ENCODE assay signal across 9 mouse cellular contexts in the genomic region with DNA sequence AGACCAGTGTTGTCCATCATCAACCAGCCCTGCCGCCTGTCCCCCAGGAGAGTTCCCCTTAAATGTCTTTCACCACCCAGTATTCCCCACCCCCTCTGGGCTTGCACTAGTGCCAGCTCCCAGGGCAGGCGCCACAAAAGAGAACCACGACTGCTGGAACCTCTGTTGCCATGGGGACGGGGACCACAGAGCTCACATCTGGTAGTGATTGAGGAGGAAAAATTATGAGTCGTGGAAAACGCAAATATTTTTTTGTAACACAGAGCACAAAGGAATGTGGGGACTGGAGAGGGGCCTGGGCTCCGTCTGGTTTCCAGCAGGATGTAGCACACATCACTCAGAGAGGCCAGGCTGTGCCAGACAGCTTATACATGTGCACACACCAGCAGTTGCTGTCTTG. TPM values are rescaled to one million over a fixed set of nuclear protein-coding genes. Genes with fewer than 3 reads are reported as not detected.
DNase-seq lines count a peak whose midpoint lies in the region; ATAC-seq and TF ChIP-seq lines count a peak whose summit lies in the region.
"Had no signal": no experiment of that assay in that cellular context is flagged by ENCODE, and none has a peak within 500 bp of the region (broad histone marks: within the 10 kb centered on the region; RNA-seq: fewer than 3 reads in every experiment).

No protein-coding gene starts in this region.

- no peak overlapping the region for H3K9ac ChIP-seq in liver, postnatal 0 days (replicated peaks)
- no peak overlapping the region for H3K9ac ChIP-seq in forebrain, embryonic 15.5 days (replicated peaks)
- H3K9ac ChIP-seq in hindbrain, embryonic 12.5 days, result no peak overlapping the region
- no peak overlapping the region for H3K9ac ChIP-seq in midbrain, embryonic 14.5 days (replicated peaks; ENCODE audit: low read length)
- H3K9ac ChIP-seq: liver, embryonic 13.5 days had no signal

- H3K36me3 ChIP-seq in liver, postnatal 0 days (replicated peaks; ENCODE audit: insufficient read depth, low read length), result no peaks in the 10 kb centered on the region
- no peaks in the 10 kb centered on the region for H3K36me3 ChIP-seq in forebrain, embryonic 15.5 days
- H3K36me3 ChIP-seq in hindbrain, embryonic 12.5 days, result no peaks in the 10 kb centered on the region
- H3K36me3 ChIP-seq in midbrain, embryonic 14.5 days (ENCODE audit: control insufficient read depth, insufficient read depth, low read length), result no peaks in the 10 kb centered on the region
- H3K36me3 ChIP-seq: liver, embryonic 13.5 days had no signal

- ATAC-seq in liver, postnatal 0 days, result no peak
- ATAC-seq in forebrain, embryonic 15.5 days (replicated peaks), result no peak
- ATAC-seq in hindbrain, embryonic 12.5 days (ENCODE audit: low FRiP score), result no peak
- no peak for ATAC-seq in midbrain, embryonic 14.5 days (ENCODE audit: low FRiP score, low TSS enrichment)
- no peak for ATAC-seq in frontal cortex, adult (ENCODE audit: low TSS enrichment)
- no peak for ATAC-seq in activated CD4-positive, CD25-positive, alpha-beta regulatory T cell, adult 4 months

- no peak for TF ChIP-seq CTCF in liver, postnatal 0 days (IDR thresholded peaks at IDR 0.05; ENCODE audit: low read depth)

- H3K4me2 ChIP-seq in liver, postnatal 0 days (ENCODE audit: low read depth, low read length), result no peak overlapping the region
- no peak overlapping the region for H3K4me2 ChIP-seq in forebrain, embryonic 15.5 days (replicated peaks)
- no peak overlapping the region for H3K4me2 ChIP-seq in hindbrain, embryonic 12.5 days (replicated peaks)
- no peak overlapping the region for H3K4me2 ChIP-seq in midbrain, embryonic 14.5 days (ENCODE audit: low read length)
- H3K4me2 ChIP-seq: liver, embryonic 13.5 days had no signal

- TF ChIP-seq EP300 in liver, postnatal 0 days (IDR thresholded peaks at IDR 0.05; ENCODE audit: low read depth), result no peak

- H3K4me3 ChIP-seq in liver, postnatal 0 days (ENCODE audit: low read depth, low read length), result no peak overlapping the region
- no peak overlapping the region for H3K4me3 ChIP-seq in forebrain, embryonic 15.5 days
- H3K4me3 ChIP-seq in hindbrain, embryonic 12.5 days, result no peak overlapping the region
- no peak overlapping the region for H3K4me3 ChIP-seq in midbrain, embryonic 14.5 days (replicated peaks; ENCODE audit: low read depth, low read length)
- H3K4me3 ChIP-seq: liver, embryonic 13.5 days had no signal

- no peaks in the 10 kb centered on the region for H3K9me3 ChIP-seq in liver, postnatal 0 days (ENCODE audit: low read length)
- H3K9me3 ChIP-seq in forebrain, embryonic 15.5 days, result no peaks in the 10 kb centered on the region
- no peaks in the 10 kb centered on the region for H3K9me3 ChIP-seq in hindbrain, embryonic 12.5 days (replicated peaks)
- no peaks in the 10 kb centered on the region for H3K9me3 ChIP-seq in midbrain, embryonic 14.5 days (ENCODE audit: control insufficient read depth, low read length)
- H3K9me3 ChIP-seq: liver, embryonic 13.5 days had no signal

- H3K27ac ChIP-seq in liver, postnatal 0 days (ENCODE audit: low read depth), result no peak overlapping the region
- peak overlapping the region; percentile 72 for H3K27ac ChIP-seq in forebrain, embryonic 15.5 days (replicated peaks)
- H3K27ac ChIP-seq in hindbrain, embryonic 12.5 days, result peak overlapping the region; percentile 50
- no peak overlapping the region for H3K27ac ChIP-seq in midbrain, embryonic 14.5 days (replicated peaks; ENCODE audit: low read depth, low read length)
- H3K27ac ChIP-seq: liver, embryonic 13.5 days had no signal

- peaks cover 61% of the 10 kb centered on the region for H3K27me3 ChIP-seq in liver, postnatal 0 days (ENCODE audit: insufficient read depth, low read length)
- H3K27me3 ChIP-seq in forebrain, embryonic 15.5 days, result peaks cover 22% of the 10 kb centered on the region
- peaks cover 73% of the 10 kb centered on the region for H3K27me3 ChIP-seq in hindbrain, embryonic 12.5 days
- peaks cover 27% of the 10 kb centered on the region for H3K27me3 ChIP-seq in midbrain, embryonic 14.5 days (ENCODE audit: control insufficient read depth, insufficient read depth, low read length)

- WGBS in liver, postnatal 0 days (ENCODE audit: insufficient replicate concordance), result 36% methylated on average over 7 of the region's 7 CpGs
- 14% methylated on average over 7 of the region's 7 CpGs for WGBS in forebrain, embryonic 15.5 days
- WGBS in hindbrain, embryonic 12.5 days, result 20% methylated on average over 7 of the region's 7 CpGs
- WGBS in midbrain, embryonic 14.5 days, result 25% methylated on average over 7 of the region's 7 CpGs

- peak; percentile 42 for DNase-seq in liver
- no peak for DNase-seq in liver, postnatal 0 days
- peak; percentile 56 for DNase-seq in midbrain, embryonic 14.5 days
- no peak for DNase-seq in retina, embryonic 14.5 days (ENCODE audit: low spot score)
- DNase-seq: liver, embryonic 13.5 days had no signal

- H3K4me1 ChIP-seq in liver, postnatal 0 days (ENCODE audit: insufficient read depth), result peaks cover 12% of the 10 kb centered on the region
- H3K4me1 ChIP-seq in forebrain, embryonic 15.5 days, result peaks cover 33% of the 10 kb centered on the region
- peaks cover 46% of the 10 kb centered on the region for H3K4me1 ChIP-seq in hindbrain, embryonic 12.5 days
- H3K4me1 ChIP-seq in midbrain, embryonic 14.5 days (ENCODE audit: control insufficient read depth, insufficient read depth, low read length), result peaks cover 10% of the 10 kb centered on the region

RNA-seq across cellular contexts. Expression of a gene that starts 12.6 kb away (rescaled TPM):
- polyA plus RNA-seq in liver, postnatal 0 days (2015; fragmentation: Nextera tagmentation; extraction: Ambion mirVana), result 0.97 and 1.6 TPM in 2 replicates
- polyA plus RNA-seq in forebrain, embryonic 15.5 days (2015; fragmentation: Nextera tagmentation; extraction: Ambion mirVana), result 1.3 TPM in 2 replicates
- polyA plus RNA-seq in hindbrain, embryonic 12.5 days (2016; fragmentation: Nextera tagmentation; extraction: Ambion mirVana), result 21.0 and 26.5 TPM in 2 replicates
- polyA plus RNA-seq in midbrain, embryonic 14.5 days (2014; fragmentation: Nextera tagmentation; extraction: Ambion mirVana), result 0.55 and 1.0 TPM in 2 replicates
- not detected for polyA plus RNA-seq in activated CD4-positive, CD25-positive, alpha-beta regulatory T cell, adult 4 months (2017; shearing (Covaris generic))

RNA-seq across cellular contexts. Expression of a gene that starts 23.2 kb away (rescaled TPM):
- polyA plus RNA-seq in liver, postnatal 0 days (2015; fragmentation: Nextera tagmentation; extraction: Ambion mirVana), result not detected in 2 replicates
- 0.93 and 1.3 TPM in 2 replicates for polyA plus RNA-seq in forebrain, embryonic 15.5 days (2015; fragmentation: Nextera tagmentation; extraction: Ambion mirVana)
- polyA plus RNA-seq in hindbrain, embryonic 12.5 days (2016; fragmentation: Nextera tagmentation; extraction: Ambion mirVana), result 0.93 and 1.0 TPM in 2 replicates
- 2.4 and 5.3 TPM in 2 replicates for polyA plus RNA-seq in midbrain, embryonic 14.5 days (2014; fragmentation: Nextera tagmentation; extraction: Ambion mirVana)
- not detected for polyA plus RNA-seq in activated CD4-positive, CD25-positive, alpha-beta regulatory T cell, adult 4 months (2017; shearing (Covaris generic))
- polyA plus RNA-seq: liver, embryonic 13.5 days had no signal

RNA-seq across cellular contexts. Expression of a gene that starts 28.5 kb away (rescaled TPM):
- 0.26 and 0.52 TPM in 2 replicates for polyA plus RNA-seq in liver, postnatal 0 days (2015; fragmentation: Nextera tagmentation; extraction: Ambion mirVana)
- polyA plus RNA-seq in forebrain, embryonic 15.5 days (2015; fragmentation: Nextera tagmentation; extraction: Ambion mirVana), result 4.8 and 5.7 TPM in 2 replicates
- polyA plus RNA-seq in hindbrain, embryonic 12.5 days (2016; fragmentation: Nextera tagmentation; extraction: Ambion mirVana), result 3.5 and 4.1 TPM in 2 replicates
- 3.8 and 3.9 TPM in 2 replicates for polyA plus RNA-seq in midbrain, embryonic 14.5 days (2014; fragmentation: Nextera tagmentation; extraction: Ambion mirVana)
- 1 to 10 TPM; 2.7 to 3.3 TPM for polyA plus RNA-seq in activated CD4-positive, CD25-positive, alpha-beta regulatory T cell, adult 4 months (2017; shearing (Covaris generic))

RNA-seq across cellular contexts. Expression of a gene that starts 50.3 kb away (rescaled TPM):
- 7.8 and 8.0 TPM in 2 replicates for polyA plus RNA-seq in liver, postnatal 0 days (2015; fragmentation: Nextera tagmentation; extraction: Ambion mirVana)
- polyA plus RNA-seq in forebrain, embryonic 15.5 days (2015; fragmentation: Nextera tagmentation; extraction: Ambion mirVana), result 69.7 and 72.1 TPM in 2 replicates
- polyA plus RNA-seq in hindbrain, embryonic 12.5 days (2016; fragmentation: Nextera tagmentation; extraction: Ambion mirVana), result 63.9 and 64.7 TPM in 2 replicates
- 75.5 and 75.6 TPM in 2 replicates for polyA plus RNA-seq in midbrain, embryonic 14.5 days (2014; fragmentation: Nextera tagmentation; extraction: Ambion mirVana)
- polyA plus RNA-seq in activated CD4-positive, CD25-positive, alpha-beta regulatory T cell, adult 4 months (2017; shearing (Covaris generic)), result 10 to 100 TPM; 11.8 to 16.3 TPM

Comparison
In these comparisons a context has a peak if more than half of its experiments do, and no peak if none do; other contexts are left out.
1. DNase-seq: peak in liver (single experiment) and midbrain, embryonic 14.5 days (single experiment); none in liver, postnatal 0 days (single experiment) and retina, embryonic 14.5 days (single experiment).
2. H3K27ac ChIP-seq: peak in forebrain, embryonic 15.5 days (single experiment) and hindbrain, embryonic 12.5 days (single experiment); none in liver, postnatal 0 days (single experiment) and midbrain, embryonic 14.5 days (single experiment).